Mouse (Mus musculus) kidney, postnatal 0 days (tissue): ENCODE results near the gene Zfp13. TPM values are rescaled to one million over a fixed set of nuclear protein-coding genes. Genes with fewer than 3 reads are reported as not detected.
A peak's percentile ranks its signal among the peaks of the same experiment; 100 is the strongest.

ENCODE experiments used
- ATAC-seq: fragments of 200-750 bp; cut with Nextera tagmentation; replicated peaks from 2 replicates; pipeline ENCODE4 v1.8.0; 2017; ENCODE audit warnings: low read depth, moderate number of reproducible peaks, moderate TSS enrichment, moderate library complexity; ENCODE audit not compliant: low FRiP score
- DNase-seq: peaks from one replicate; pipeline ENCODE4 v3.0.0-alpha.2; 2016; ENCODE audit warnings: low spot score
- H3K27ac ChIP-seq: fragments of 300-500 bp; sonication (generic); 2 replicates; pipeline ENCODE4 v1.5.1; 2014; ENCODE audit warnings: mild to moderate bottlenecking
- H3K27me3 ChIP-seq: fragments of 300-500 bp; sonication (generic); 2 replicates; pipeline ENCODE4 v1.6.1; 2014; ENCODE audit warnings: low read length, mixed read lengths; ENCODE audit not compliant: insufficient read depth
- H3K36me3 ChIP-seq: fragments of 300-500 bp; sonication (generic); 2 replicates; pipeline ENCODE4 v1.6.1; 2014; ENCODE audit warnings: low read length, mixed read lengths; ENCODE audit not compliant: insufficient read depth
- H3K4me1 ChIP-seq: fragments of 300-500 bp; sonication (generic); replicated peaks from 2 replicates; pipeline ENCODE4 v1.6.1; 2014; ENCODE audit warnings: antibody characterized with exemption, low read length, mixed read lengths; ENCODE audit not compliant: insufficient read depth
- H3K4me2 ChIP-seq: fragments of 300-500 bp; sonication (generic); 2 replicates; pipeline ENCODE4 v1.6.1; 2014; ENCODE audit warnings: mild to moderate bottlenecking, low read length, moderate library complexity, mixed read lengths
- H3K4me3 ChIP-seq: fragments of 300-500 bp; sonication (generic); replicated peaks from 2 replicates; pipeline ENCODE4 v1.5.1; 2014; ENCODE audit warnings: low read depth, low read length
- H3K9ac ChIP-seq: fragments of 300-500 bp; sonication (generic); 2 replicates; pipeline ENCODE4 v1.6.1; 2014; ENCODE audit warnings: low read depth, low read length
- H3K9me3 ChIP-seq: fragments of 300-500 bp; sonication (generic); replicated peaks from 2 replicates; pipeline ENCODE4 v1.6.1; 2016; ENCODE audit warnings: low read length, inconsistent platforms, mixed read lengths
- CTCF ChIP-seq: IDR thresholded peaks from 2 replicates; pipeline ENCODE4 v1.5.1; 2016; ENCODE audit warnings: antibody characterized with exemption, low read depth, mild to moderate bottlenecking, moderate library complexity
- WGBS: fragments of 180-500 bp; shearing (Covaris S2); extraction: QIAGEN DNeasy Blood & Tissue Kit; methylation state at CpG from one replicate; pipeline ENCODE4 v1.1.7; 2014; 5-methylcytosine and 5-hydroxymethylcytosine counted together
- polyA plus RNA-seq: library from polyadenylated mRNA; unstranded; fragments of >200 nt; fragmentation: Nextera tagmentation; extraction: Ambion mirVana; gene quantifications from 2 replicates; pipeline ENCODE4 v1.2.1, GENCODE M21; 2015

Zfp13 gene
- polyA plus RNA-seq, 1 experiment from 2014 or later, result 12.6 TPM

DNA sequence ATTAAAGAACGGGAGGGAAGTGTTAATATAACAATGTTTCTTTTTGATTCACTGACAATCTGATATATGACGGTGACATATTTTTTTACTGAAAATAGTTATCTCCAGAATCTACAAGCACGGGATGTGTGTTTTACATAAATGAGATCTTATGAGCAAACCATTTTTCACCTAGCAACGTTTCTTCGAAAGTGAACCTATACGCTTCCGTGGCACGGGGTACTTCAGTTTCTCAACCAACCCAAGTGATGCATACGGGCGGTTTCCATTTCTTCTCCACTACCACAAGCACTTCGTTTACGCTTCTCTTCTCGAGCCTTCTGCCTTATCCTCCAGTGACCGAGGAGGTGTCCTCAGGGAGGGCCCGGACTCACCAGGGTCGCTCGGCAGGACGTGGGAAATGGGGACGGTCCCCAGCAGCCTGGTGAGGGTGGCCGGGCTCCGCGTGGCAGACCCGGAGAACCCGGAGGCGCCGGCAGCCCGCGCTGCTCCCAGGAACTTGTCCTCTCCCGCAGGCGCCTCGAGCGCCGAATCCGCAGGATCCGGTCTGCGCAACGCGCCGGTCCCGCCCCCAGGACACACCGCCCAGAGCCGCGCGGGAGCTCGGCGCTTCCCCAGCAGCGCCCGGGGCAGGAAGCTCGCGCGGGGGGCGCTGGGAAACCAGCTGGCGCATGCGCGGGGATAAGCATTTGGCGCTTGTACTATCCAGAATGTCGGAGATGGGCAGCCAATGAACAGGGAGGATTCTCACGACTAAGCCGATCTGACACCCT lies 35.5 kb downstream of the Zfp13 start, which contains the start of gene Zfp213:
TSS of gene Zfp213 (minus strand) at position 644 of the 773 bp plus-strand sequence.
- Histone ChIP-seq H3K27me3 (no peaks in the 10 kb centered on the region), H3K4me2 (peak within 1 kb of the TSS; percentile 80), H3K4me1 (peaks cover 3% of the 10 kb centered on the region; the same call in 1 of the 2 replicates), H3K9ac (peak within 1 kb of the TSS; percentile 87), H3K36me3 (peaks cover 9% of the 10 kb centered on the region; the same call in 1 of the 2 replicates), H3K4me3 (peak within 1 kb of the TSS; percentile 72), H3K9me3 (no peaks in the 10 kb centered on the region), H3K27ac (peak within 1 kb of the TSS; percentile 94)
- under 1% methylated on average over 59 of the region's 59 CpGs for WGBS
- peak; percentile 99 for DNase-seq
- 0 out of 2 replicates have a peak, but pooled peaks have one; percentile 1 for TF ChIP-seq CTCF
- ATAC-seq, result peak; percentile 97

GRCm38 (mm10) chr17:23559767-23560166 lies 39.5 kb downstream of the Zfp13 start:
- Histone ChIP-seq H3K27me3 (no peaks in the 10 kb centered on the region), H3K9ac (no peak overlapping the region), H3K27ac (no peak overlapping the region), H3K36me3 (peaks cover 36% of the 10 kb centered on the region), H3K4me3 (no peak overlapping the region), H3K4me2 (no peak overlapping the region), H3K9me3 (no peaks in the 10 kb centered on the region), H3K4me1 (peaks cover 3% of the 10 kb centered on the region; the same call in 1 of the 2 replicates)
- peak; percentile 54 for TF ChIP-seq CTCF
- DNase-seq (peak; percentile 54), ATAC-seq (no peak)
- 62% methylated on average over 11 of the region's 11 CpGs for WGBS

DNA sequence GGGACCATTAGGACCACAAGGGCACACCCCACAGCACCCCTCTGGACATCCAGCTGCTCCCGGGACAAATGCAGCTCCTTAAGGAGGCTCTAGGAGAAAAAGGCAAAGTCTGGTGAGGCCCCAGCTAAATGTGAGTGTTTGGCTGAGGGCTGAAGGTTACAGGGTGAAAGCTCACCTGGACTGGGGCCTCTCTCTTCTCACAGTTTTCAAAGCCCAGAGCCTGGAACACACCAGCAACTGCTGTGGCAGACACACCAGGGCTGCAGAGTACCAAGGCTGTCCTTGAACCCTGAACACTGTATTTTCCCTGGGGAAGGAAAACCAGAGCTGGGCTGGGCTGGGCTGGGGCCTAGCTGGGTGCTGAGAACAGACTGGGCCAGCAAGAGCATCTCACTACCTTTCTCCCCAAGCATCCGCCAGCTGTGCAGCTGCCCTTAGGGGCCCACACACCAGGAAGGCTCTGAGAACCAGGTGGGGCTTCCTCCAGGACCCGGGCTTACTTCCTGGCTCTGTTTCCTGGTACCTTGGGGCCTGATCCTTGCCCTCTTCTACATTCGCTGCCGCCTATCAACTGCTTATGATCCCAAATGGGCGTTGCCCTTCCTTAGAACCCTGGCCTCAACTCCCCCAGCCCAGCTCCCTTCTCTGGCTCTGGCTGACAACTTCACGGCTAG lies 43.9 kb downstream of the Zfp13 start:
- no peak for TF ChIP-seq CTCF
- Histone ChIP-seq H3K36me3 (peaks cover 28% of the 10 kb centered on the region), H3K27me3 (no peaks in the 10 kb centered on the region), H3K4me2 (no peak overlapping the region), H3K4me1 (no peaks in the 10 kb centered on the region), H3K4me3 (no peak overlapping the region), H3K9ac (peak overlapping the region; percentile 18; the same call in 1 of the 2 replicates), H3K9me3 (no peaks in the 10 kb centered on the region), H3K27ac (no peak overlapping the region)
- DNase-seq, result no peak
- ATAC-seq, result no peak
- WGBS, result 67% methylated on average over 7 of the region's 7 CpGs

- no peak overlapping the region for H3K4me3 ChIP-seq
- peaks cover 5% of the 10 kb centered on the region for H3K4me1 ChIP-seq
- H3K36me3 ChIP-seq, result peaks cover 28% of the 10 kb centered on the region
- H3K27me3 ChIP-seq, result no peaks in the 10 kb centered on the region
- H3K9me3 ChIP-seq, result no peaks in the 10 kb centered on the region
- H3K4me2 ChIP-seq, result no peak overlapping the region
- no peak for TF ChIP-seq CTCF
- H3K27ac ChIP-seq, result no peak overlapping the region
- DNase-seq (no peak), ATAC-seq (no peak)
- no peak overlapping the region for H3K9ac ChIP-seq
Observed at GRCm38 (mm10) chr17:23554321-23554720, 45.0 kb downstream of the Zfp13 start.

DNA sequence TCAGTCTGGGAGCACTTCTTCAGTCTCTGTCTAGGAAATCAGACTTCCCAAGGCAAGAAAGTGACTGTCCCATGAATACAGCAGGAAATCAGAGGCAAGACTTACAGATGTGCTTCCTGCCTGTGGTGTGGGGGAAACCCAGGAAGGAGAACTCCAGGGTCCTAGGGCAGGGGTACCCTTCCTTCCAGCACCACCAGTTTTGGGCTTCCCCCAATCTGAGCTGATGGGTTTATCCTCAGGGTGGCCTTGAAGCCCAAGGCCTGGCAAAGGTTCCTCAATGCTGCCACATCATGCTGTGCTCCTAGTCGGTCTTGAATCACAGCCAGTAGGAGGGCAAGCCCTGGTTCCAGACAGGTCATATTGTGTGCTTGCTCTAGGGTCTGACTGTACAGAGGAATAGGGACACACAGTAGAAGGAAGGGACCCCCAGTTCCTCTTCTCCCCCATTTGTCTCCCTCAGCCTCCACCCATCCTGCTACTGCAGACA lies 45.6 kb downstream of the Zfp13 start:
- no peak for DNase-seq
- no peak overlapping the region for H3K9ac ChIP-seq
- H3K9me3 ChIP-seq, result no peaks in the 10 kb centered on the region
- H3K36me3 ChIP-seq, result peaks cover 26% of the 10 kb centered on the region
- 60% methylated on average over 1 of the region's 1 CpGs for WGBS
- H3K4me3 ChIP-seq, result no peak overlapping the region
- no peak for TF ChIP-seq CTCF
- H3K4me2 ChIP-seq, result no peak overlapping the region
- no peak overlapping the region for H3K27ac ChIP-seq
- no peaks in the 10 kb centered on the region for H3K27me3 ChIP-seq
- H3K4me1 ChIP-seq, result peaks cover 5% of the 10 kb centered on the region
- ATAC-seq, result no peak

- no peak for TF ChIP-seq CTCF
- Histone ChIP-seq H3K4me3 (no peak overlapping the region), H3K36me3 (peaks cover 22% of the 10 kb centered on the region), H3K4me1 (peaks cover 5% of the 10 kb centered on the region), H3K27ac (no peak overlapping the region), H3K27me3 (no peaks in the 10 kb centered on the region), H3K9ac (no peak overlapping the region), H3K9me3 (no peaks in the 10 kb centered on the region), H3K4me2 (no peak overlapping the region)
- DNase-seq, result no peak
- WGBS, result 82% methylated on average over 8 of the region's 8 CpGs
- ATAC-seq, result no peak
Observed at GRCm38 (mm10) chr17:23552896-23553633, 46.2 kb downstream of the Zfp13 start.
